Mouse (Mus musculus): ENCODE data around the gene Gas1. TPM values are rescaled to one million over a fixed set of nuclear protein-coding genes. Genes with fewer than 3 reads are reported as not detected.

Gene Gas1
- 30.5 and 40.6 TPM in 2 replicates for polyA plus RNA-seq (2014; fragmentation: Nextera tagmentation; extraction: Ambion mirVana)

DNA sequence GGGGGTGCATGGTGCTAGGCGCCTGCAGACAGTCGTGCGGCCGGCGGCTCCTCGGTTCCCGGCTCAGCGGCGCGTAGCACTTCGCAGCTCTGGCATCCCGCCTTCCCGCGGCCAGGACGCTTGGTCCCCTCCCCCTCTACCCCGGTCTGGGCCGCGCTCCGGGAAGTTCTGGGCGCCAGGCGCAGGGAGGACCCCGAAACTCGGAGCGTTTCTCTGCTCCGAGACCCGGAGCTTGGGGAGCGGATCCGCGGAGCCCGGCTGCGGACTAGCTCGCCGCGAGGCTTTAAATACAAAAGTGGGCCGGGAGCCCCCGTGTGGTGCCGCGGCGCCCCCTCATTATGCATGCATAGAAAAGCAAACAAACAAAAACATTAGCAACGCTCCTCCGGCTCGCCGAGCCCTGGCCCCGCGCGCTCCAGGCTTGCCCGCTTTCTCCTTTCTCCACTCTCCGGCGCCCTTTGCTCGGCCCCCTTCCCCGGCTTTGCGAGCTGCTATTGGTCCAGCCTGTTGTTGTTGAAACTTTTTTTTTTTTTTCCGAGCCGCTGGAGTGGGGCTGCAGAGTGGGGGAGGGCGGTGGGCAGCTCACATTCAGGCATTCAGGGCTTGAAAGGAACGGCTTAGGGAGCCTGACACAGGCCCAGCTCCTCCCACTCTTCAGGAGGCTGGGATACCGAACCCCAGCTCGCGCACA lies at the start of gene Gas1:
Gene Gas1 (minus strand): TSS at position 260 of the 691 bp plus-strand sequence.
- peaks cover 19% of the 10 kb centered on the region for H3K4me1 ChIP-seq (ENCODE audit: control insufficient read depth, insufficient read depth, low read length)
- peak within 1 kb of the TSS; percentile 96 for H3K27ac ChIP-seq (ENCODE audit: low read depth, low read length)
- ATAC-seq (peak; percentile 86), DNase-seq (ENCODE audit: low spot score) (peak; percentile 96)
- no peaks in the 10 kb centered on the region for H3K9me3 ChIP-seq (replicated peaks; ENCODE audit: control insufficient read depth, low read length)
- WGBS = 1% methylated on average over 59 of the region's 59 CpGs
- peak within 1 kb of the TSS; percentile 95 for H3K9ac ChIP-seq (ENCODE audit: low read length)
- H3K4me2 ChIP-seq (ENCODE audit: low read length) = peak within 1 kb of the TSS; percentile 90
- peak within 1 kb of the TSS; percentile 81 for H3K4me3 ChIP-seq (ENCODE audit: low read depth, low read length)
- no peaks in the 10 kb centered on the region for H3K36me3 ChIP-seq (ENCODE audit: control insufficient read depth, insufficient read depth, low read length)
- H3K27me3 ChIP-seq (replicated peaks; ENCODE audit: control insufficient read depth, insufficient read depth, low read length) = peaks cover 3% of the 10 kb centered on the region; the same call in 1 of the 2 replicates

DNA sequence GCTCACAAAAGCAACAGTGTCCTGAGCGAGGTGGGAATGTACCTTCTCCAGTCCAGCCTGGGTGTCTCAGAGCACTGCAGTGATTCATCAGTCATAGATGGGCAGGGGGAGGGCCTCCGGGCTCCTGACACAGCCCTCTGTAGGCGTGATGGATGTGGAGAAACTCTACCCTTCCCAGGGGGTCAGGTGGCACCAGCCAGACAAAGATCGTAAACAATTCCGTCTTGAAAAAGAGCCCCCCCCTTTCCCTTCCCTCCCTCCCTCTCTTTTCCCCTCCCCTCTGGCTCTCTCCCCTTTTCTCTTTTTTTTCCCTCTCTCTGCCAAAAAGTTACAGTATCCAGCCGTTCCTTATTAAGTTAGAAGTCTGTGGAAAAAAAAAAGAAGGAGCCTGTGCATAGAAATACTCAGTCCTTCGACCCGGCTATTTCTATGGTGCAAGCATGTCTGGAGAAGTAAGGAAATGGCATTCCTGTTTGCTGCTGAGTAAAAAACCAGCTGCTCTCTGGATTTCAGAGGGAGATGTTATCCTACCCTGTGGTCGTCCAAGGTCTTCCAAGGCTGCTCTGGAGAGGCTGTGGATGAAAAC lies 49.2 kb upstream of the Gas1 start:
- Histone ChIP-seq H3K4me1 (ENCODE audit: control insufficient read depth, insufficient read depth, low read length) (0 out of 2 replicates have a peak, but pooled peaks cover 3% of the 10 kb centered on the region), H3K36me3 (ENCODE audit: control insufficient read depth, insufficient read depth, low read length) (no peaks in the 10 kb centered on the region), H3K9ac (ENCODE audit: low read length) (no peak overlapping the region), H3K9me3 (replicated peaks; ENCODE audit: control insufficient read depth, low read length) (no peaks in the 10 kb centered on the region), H3K27ac (ENCODE audit: low read depth, low read length) (no peak overlapping the region), H3K4me2 (ENCODE audit: low read length) (no peak overlapping the region), H3K4me3 (ENCODE audit: low read depth, low read length) (no peak overlapping the region), H3K27me3 (replicated peaks; ENCODE audit: control insufficient read depth, insufficient read depth, low read length) (no peaks in the 10 kb centered on the region)
- 32% methylated on average over 9 of the region's 9 CpGs for WGBS
- DNase-seq (ENCODE audit: low spot score) (peak; percentile 19), ATAC-seq (no peak)

DNA sequence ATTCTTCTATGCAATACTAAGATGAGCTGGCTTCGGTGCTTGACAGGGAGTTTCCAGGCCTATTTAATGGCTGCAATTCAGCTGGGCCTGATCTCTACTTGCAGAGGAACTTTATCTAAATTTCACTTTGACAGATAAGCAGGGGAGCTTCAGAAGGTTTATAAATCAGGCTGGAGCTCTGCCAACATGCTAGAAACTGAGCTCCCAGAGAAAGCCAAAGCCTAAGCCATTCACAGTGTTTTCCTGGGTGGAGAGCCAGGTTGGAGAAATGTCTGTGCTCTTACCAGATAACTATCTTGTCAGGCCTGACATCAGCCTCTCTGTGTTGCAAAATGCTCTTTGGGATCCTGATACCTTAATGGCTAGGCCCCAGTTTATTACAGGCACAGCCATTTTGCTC lies 48.6 kb upstream of the Gas1 start:
- Histone ChIP-seq H3K9me3 (replicated peaks; ENCODE audit: control insufficient read depth, low read length) (no peaks in the 10 kb centered on the region), H3K4me3 (ENCODE audit: low read depth, low read length) (no peak overlapping the region), H3K4me2 (ENCODE audit: low read length) (no peak overlapping the region), H3K27me3 (replicated peaks; ENCODE audit: control insufficient read depth, insufficient read depth, low read length) (no peaks in the 10 kb centered on the region), H3K4me1 (ENCODE audit: control insufficient read depth, insufficient read depth, low read length) (0 out of 2 replicates have a peak, but pooled peaks cover 3% of the 10 kb centered on the region), H3K9ac (ENCODE audit: low read length) (no peak overlapping the region), H3K36me3 (ENCODE audit: control insufficient read depth, insufficient read depth, low read length) (no peaks in the 10 kb centered on the region), H3K27ac (ENCODE audit: low read depth, low read length) (no peak overlapping the region)
- DNase-seq (ENCODE audit: low spot score) = peak; percentile 36
- 87% methylated on average over 1 of the region's 1 CpGs for WGBS
- ATAC-seq = no peak

GRCm38 (mm10) chr13:60225276-60225675 lies 48.1 kb upstream of the Gas1 start:
- DNase-seq (ENCODE audit: low spot score) (no peak), ATAC-seq (no peak)
- Histone ChIP-seq H3K4me2 (ENCODE audit: low read length) (no peak overlapping the region), H3K4me1 (ENCODE audit: control insufficient read depth, insufficient read depth, low read length) (0 out of 2 replicates have a peak, but pooled peaks cover 3% of the 10 kb centered on the region), H3K9ac (ENCODE audit: low read length) (no peak overlapping the region), H3K4me3 (ENCODE audit: low read depth, low read length) (no peak overlapping the region), H3K9me3 (replicated peaks; ENCODE audit: control insufficient read depth, low read length) (no peaks in the 10 kb centered on the region), H3K27ac (ENCODE audit: low read depth, low read length) (no peak overlapping the region), H3K36me3 (ENCODE audit: control insufficient read depth, insufficient read depth, low read length) (no peaks in the 10 kb centered on the region), H3K27me3 (replicated peaks; ENCODE audit: control insufficient read depth, insufficient read depth, low read length) (no peaks in the 10 kb centered on the region)
- 96% methylated on average over 5 of the region's 5 CpGs for whole genome bisulfite sequencing

- no peaks in the 10 kb centered on the region for H3K27me3 ChIP-seq (replicated peaks; ENCODE audit: control insufficient read depth, insufficient read depth, low read length)
- H3K4me3 ChIP-seq (ENCODE audit: low read depth, low read length) = no peak overlapping the region
- 0 out of 2 replicates have a peak, but pooled peaks cover 3% of the 10 kb centered on the region for H3K4me1 ChIP-seq (ENCODE audit: control insufficient read depth, insufficient read depth, low read length)
- ATAC-seq = no peak
- no peaks in the 10 kb centered on the region for H3K36me3 ChIP-seq (ENCODE audit: control insufficient read depth, insufficient read depth, low read length)
- H3K9me3 ChIP-seq (replicated peaks; ENCODE audit: control insufficient read depth, low read length) = no peaks in the 10 kb centered on the region
- no peak overlapping the region for H3K27ac ChIP-seq (ENCODE audit: low read depth, low read length)
- DNase-seq (ENCODE audit: low spot score) = no peak
- WGBS = 81% methylated on average over 2 of the region's 2 CpGs
- H3K4me2 ChIP-seq (ENCODE audit: low read length) = no peak overlapping the region
- no peak overlapping the region for H3K9ac ChIP-seq (ENCODE audit: low read length)
Measured at GRCm38 (mm10) chr13:60223797-60224196, 46.6 kb upstream of the Gas1 start.

DNA sequence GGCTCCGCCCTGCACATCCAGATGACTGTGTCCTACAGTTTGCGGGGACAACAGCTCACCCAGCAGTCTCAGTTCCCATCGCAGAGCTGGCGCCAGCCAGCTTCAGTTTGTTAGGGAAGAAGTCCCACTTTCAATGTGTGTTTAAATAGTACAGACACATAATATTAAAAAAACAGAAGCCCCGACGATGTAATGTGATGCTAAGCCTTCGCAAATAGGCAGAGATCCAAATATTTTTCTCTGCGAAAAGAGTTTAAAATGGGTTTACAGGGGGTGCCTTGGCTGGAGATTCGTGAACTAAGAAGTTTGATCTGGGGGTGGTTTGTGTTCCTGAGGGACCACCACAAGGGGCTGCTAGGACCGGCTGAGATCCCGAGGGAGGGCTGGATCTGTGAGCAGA lies 45.2 kb upstream of the Gas1 start:
- no peak for ATAC-seq
- no peak overlapping the region for H3K4me2 ChIP-seq (ENCODE audit: low read length)
- no peaks in the 10 kb centered on the region for H3K9me3 ChIP-seq (replicated peaks; ENCODE audit: control insufficient read depth, low read length)
- no peaks in the 10 kb centered on the region for H3K36me3 ChIP-seq (ENCODE audit: control insufficient read depth, insufficient read depth, low read length)
- H3K9ac ChIP-seq (ENCODE audit: low read length) = no peak overlapping the region
- no peak for DNase-seq (ENCODE audit: low spot score)
- no peak overlapping the region for H3K27ac ChIP-seq (ENCODE audit: low read depth, low read length)
- no peaks in the 10 kb centered on the region for H3K27me3 ChIP-seq (replicated peaks; ENCODE audit: control insufficient read depth, insufficient read depth, low read length)
- no peak overlapping the region for H3K4me3 ChIP-seq (ENCODE audit: low read depth, low read length)
- WGBS = 83% methylated on average over 11 of the region's 11 CpGs
- 0 out of 2 replicates have a peak, but pooled peaks cover 3% of the 10 kb centered on the region for H3K4me1 ChIP-seq (ENCODE audit: control insufficient read depth, insufficient read depth, low read length)

DNA sequence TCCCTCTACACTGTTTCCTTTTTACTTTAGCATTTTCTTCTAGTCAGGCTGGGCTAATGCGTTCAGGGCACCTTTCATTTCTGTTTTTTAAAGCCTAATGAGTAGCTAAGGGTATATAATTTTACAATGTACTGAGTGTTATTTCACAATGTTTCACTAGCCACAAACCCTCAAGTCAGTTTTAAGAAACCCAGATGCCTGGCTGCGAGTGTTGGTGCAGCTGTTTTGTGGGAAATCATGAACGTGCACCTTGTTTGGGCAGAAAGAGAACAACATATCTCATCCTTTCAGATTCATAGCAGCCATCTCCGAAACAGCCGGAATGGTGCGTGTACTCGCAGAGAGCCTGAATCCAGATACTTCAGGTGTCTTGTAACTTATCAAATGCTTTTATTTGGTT lies 36.7 kb upstream of the Gas1 start:
- DNase-seq (ENCODE audit: low spot score) = no peak
- 94% methylated on average over 7 of the region's 7 CpGs for WGBS

DNA sequence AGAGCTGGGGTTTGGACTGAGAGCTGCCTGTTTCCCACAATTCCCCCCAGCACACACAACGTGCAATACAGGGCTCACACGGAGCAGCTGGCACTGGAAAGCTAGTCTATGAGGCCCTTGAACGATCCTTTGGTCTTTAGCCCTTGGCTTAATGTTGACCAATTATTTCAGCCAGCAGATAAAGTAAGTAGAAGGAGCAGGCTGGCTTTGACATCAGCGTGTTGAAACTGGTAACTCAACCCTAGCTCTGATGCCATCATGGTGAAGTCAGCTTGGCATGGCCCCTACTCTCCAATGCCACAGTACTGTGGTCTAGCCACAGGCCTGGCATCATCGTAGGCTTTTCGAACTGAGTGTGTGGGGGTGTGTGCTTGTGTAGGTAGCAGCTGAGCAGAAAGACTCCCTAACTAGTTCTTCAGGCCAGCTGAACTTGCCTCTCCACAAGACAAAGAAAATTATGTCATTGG lies 30.0 kb upstream of the Gas1 start:
- H3K4me2 ChIP-seq (ENCODE audit: low read length) = no peak overlapping the region
- no peak for DNase-seq (ENCODE audit: low spot score)
- ATAC-seq = no peak
- WGBS = 89% methylated on average over 6 of the region's 6 CpGs
- no peaks in the 10 kb centered on the region for H3K9me3 ChIP-seq (replicated peaks; ENCODE audit: control insufficient read depth, low read length)
- H3K27ac ChIP-seq (ENCODE audit: low read depth, low read length) = no peak overlapping the region
- H3K36me3 ChIP-seq (ENCODE audit: control insufficient read depth, insufficient read depth, low read length) = no peaks in the 10 kb centered on the region
- H3K27me3 ChIP-seq (replicated peaks; ENCODE audit: control insufficient read depth, insufficient read depth, low read length) = no peaks in the 10 kb centered on the region
- H3K4me3 ChIP-seq (ENCODE audit: low read depth, low read length) = no peak overlapping the region
- H3K4me1 ChIP-seq (ENCODE audit: control insufficient read depth, insufficient read depth, low read length) = no peaks in the 10 kb centered on the region
- no peak overlapping the region for H3K9ac ChIP-seq (ENCODE audit: low read length)

More for the DNA sequence above, 36.7 kb upstream of the Gas1 start:
- ATAC-seq = no peak
- H3K4me1 ChIP-seq (ENCODE audit: control insufficient read depth, insufficient read depth, low read length) = no peaks in the 10 kb centered on the region
- no peak overlapping the region for H3K4me2 ChIP-seq (ENCODE audit: low read length)
- H3K27me3 ChIP-seq (replicated peaks; ENCODE audit: control insufficient read depth, insufficient read depth, low read length) = no peaks in the 10 kb centered on the region
- no peak overlapping the region for H3K9ac ChIP-seq (ENCODE audit: low read length)
- no peak overlapping the region for H3K4me3 ChIP-seq (ENCODE audit: low read depth, low read length)
- no peak overlapping the region for H3K27ac ChIP-seq (ENCODE audit: low read depth, low read length)
- H3K9me3 ChIP-seq (replicated peaks; ENCODE audit: control insufficient read depth, low read length) = no peaks in the 10 kb centered on the region
- H3K36me3 ChIP-seq (ENCODE audit: control insufficient read depth, insufficient read depth, low read length) = no peaks in the 10 kb centered on the region

DNA sequence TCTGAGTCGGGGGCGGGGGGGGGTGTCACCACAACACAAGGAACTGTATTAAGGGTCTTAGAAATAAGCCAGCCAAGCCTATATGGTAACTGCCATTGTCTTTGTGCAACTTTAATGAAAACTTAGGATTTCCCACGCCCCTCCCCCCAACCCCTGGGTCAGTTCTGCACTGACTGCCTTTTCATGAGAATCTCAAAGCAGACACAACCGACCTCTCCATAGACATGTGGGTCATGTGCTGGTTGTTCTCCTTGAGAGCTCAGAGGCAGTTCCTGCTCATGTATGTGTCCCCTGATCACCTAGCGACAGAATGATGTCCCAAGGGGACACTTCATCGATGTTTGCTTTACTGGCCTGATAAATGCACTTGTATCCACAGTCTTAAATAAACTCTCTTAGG lies 27.6 kb upstream of the Gas1 start:
- no peaks in the 10 kb centered on the region for H3K9me3 ChIP-seq (replicated peaks; ENCODE audit: control insufficient read depth, low read length)
- no peak overlapping the region for H3K4me3 ChIP-seq (ENCODE audit: low read depth, low read length)
- H3K4me2 ChIP-seq (ENCODE audit: low read length) = no peak overlapping the region
- no peaks in the 10 kb centered on the region for H3K27me3 ChIP-seq (replicated peaks; ENCODE audit: control insufficient read depth, insufficient read depth, low read length)
- no peaks in the 10 kb centered on the region for H3K36me3 ChIP-seq (ENCODE audit: control insufficient read depth, insufficient read depth, low read length)
- no peaks in the 10 kb centered on the region for H3K4me1 ChIP-seq (ENCODE audit: control insufficient read depth, insufficient read depth, low read length)
- no peak for ATAC-seq
- H3K9ac ChIP-seq (ENCODE audit: low read length) = no peak overlapping the region
- DNase-seq (ENCODE audit: low spot score) = no peak
- H3K27ac ChIP-seq (ENCODE audit: low read depth, low read length) = no peak overlapping the region
- WGBS = 83% methylated on average over 6 of the region's 6 CpGs

All from forebrain, embryonic 14.5 days (tissue).